Mouse (Mus musculus) brain, embryonic 14.5 days (tissue): ENCODE measurements around the gene Atp8b4. TPM values are rescaled to one million over a fixed set of nuclear protein-coding genes. Genes with fewer than 3 reads are reported as not detected.

ENCODE experiments used
- DNase-seq: peaks from one replicate; pipeline ENCODE4 v3.0.0-alpha.2; 2011; ENCODE audit warnings: low read depth
- CTCF ChIP-seq: fragments of 200-500 bp; IDR thresholded peaks from 2 replicates; pipeline ENCODE4 v1.5.1; 2012; ENCODE audit warnings: inconsistent platforms, mild to moderate bottlenecking, moderate library complexity, borderline replicate concordance; ENCODE audit not compliant: insufficient read depth, insufficient read length; ENCODE audit errors: extremely low read depth
- POLR2A ChIP-seq: fragments of 200-500 bp; IDR thresholded peaks from 2 replicates; pipeline ENCODE4 v1.6.1; 2012; ENCODE audit warnings: mild to moderate bottlenecking, inconsistent platforms, borderline replicate concordance; ENCODE audit not compliant: poor library complexity, insufficient read depth, insufficient read length, severe bottlenecking; ENCODE audit errors: extremely low read depth
- polyA plus RNA-seq: library from polyadenylated mRNA; depleted of rRNA; stranded (reverse); fragments of >200 nt; gene quantifications from 2 replicates; pipeline ENCODE4 v1.2.3, GENCODE M21; 2012; rRNA removed

Atp8b4 gene
- polyA plus RNA-seq, 1 experiment = 0.08 TPM

- TF ChIP-seq POLR2A (no peak), CTCF (no peak)
- DNase-seq = no peak
These were observed 198.1 kb downstream of the Atp8b4 start for GRCm38 (mm10) chr2:126302381-126302780.

DNA sequence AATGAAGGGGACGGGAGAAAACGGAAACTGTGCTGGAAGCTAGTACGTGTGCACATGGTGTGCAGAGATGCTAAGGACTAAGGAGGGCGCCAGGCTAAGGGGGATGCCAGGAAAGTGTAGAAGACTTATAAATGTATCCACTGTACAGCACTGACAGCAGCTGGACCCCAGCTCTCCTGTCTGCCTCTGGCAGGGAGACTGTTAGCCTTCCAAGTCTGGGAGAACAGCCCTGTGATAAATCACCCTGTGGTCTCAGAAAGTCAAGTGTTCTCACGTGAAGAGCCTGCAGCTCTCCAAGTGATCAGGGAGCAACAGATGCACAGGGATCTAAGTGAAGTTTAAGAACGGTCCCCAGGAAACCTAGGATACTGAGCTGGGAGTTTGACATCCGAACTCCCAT is 209.8 kb downstream of the Atp8b4 start:
- no peak for DNase-seq
- no peak for TF ChIP-seq POLR2A
- no peak for TF ChIP-seq CTCF

- no peak for TF ChIP-seq CTCF
- no peak for DNase-seq
These were observed 212.5 kb downstream of the Atp8b4 start for GRCm38 (mm10) chr2:126287942-126288341.

DNA sequence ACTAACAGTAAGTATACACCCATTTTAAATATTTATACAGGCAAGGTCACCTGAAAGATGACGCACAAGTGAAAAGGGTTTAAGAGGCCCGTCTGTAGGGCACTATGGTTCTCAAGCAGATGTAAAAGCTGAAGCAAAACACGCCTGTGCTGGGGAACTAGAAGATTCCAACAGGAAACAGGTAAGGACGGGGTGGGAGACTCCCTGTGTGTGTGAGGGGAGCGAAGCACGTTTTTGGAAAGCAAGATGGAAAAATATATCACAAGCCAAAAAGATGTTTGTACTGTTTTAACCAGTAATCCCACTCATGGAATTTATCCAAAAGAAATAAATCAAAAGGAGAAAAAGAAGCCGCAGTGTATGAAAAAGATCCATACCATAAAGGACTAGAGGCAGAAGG is 214.1 kb downstream of the Atp8b4 start:
- TF ChIP-seq CTCF (no peak), POLR2A (no peak)
- no peak for DNase-seq

- DNase-seq = no peak
- TF ChIP-seq CTCF (no peak), POLR2A (no peak)
These were observed 216.4 kb downstream of the Atp8b4 start for GRCm38 (mm10) chr2:126284071-126284470.

DNA sequence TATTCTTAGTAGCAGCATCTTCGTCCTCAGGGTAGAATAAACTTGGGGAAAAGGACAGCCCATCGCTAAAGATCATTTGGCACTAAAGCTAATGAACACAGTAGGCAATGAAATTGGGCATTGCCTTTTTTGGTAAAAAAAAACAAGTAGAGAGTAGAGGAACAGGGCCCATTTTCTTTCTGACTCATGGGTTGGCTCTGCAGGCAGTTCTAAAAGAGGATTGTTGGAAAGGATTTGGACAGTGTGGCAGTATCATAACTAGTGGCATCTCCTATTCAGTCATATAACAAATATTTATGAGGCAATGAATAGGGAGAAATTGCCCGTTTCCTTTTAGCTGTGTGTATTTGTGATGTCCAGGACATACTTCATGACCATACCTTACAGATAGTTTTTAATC is 217.4 kb downstream of the Atp8b4 start:
- DNase-seq = no peak
- no peak for TF ChIP-seq POLR2A
- TF ChIP-seq CTCF = no peak

GRCm38 (mm10) chr2:126275511-126275910 is 225.0 kb downstream of the Atp8b4 start:
- TF ChIP-seq POLR2A (no peak), CTCF (no peak)

GRCm38 (mm10) chr2:126274826-126275405 is 225.6 kb downstream of the Atp8b4 start:
- no peak for TF ChIP-seq POLR2A
- DNase-seq = no peak

More at GRCm38 (mm10) chr2:126275511-126275910, 225.0 kb downstream of the Atp8b4 start:
- no peak for DNase-seq

DNA sequence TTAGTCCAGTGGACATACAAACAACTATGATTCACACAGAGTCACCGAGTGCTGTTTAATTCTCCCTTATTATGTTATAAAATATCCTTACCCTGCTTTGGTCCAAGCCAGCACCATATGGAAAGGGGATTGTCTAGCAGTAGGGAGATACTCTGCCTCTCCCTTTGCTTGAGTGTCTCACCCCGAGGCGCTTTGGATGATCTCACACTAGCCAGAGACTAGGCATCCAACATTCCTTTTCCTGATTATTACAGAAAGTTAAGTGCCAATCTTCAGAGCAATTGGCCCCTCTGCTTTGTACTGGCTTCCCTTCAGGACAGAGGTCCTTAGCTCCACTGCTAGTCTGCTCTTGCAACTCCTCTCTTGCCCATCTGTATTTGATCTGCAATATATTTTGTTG is 226.2 kb downstream of the Atp8b4 start:
- no peak for DNase-seq
- TF ChIP-seq CTCF (no peak), POLR2A (no peak)

Other genes with a start within 250 kb of the Atp8b4 start
- 9.4 and 10.2 TPM in 2 replicates for gene Slc27a2, start 51.7 kb upstream of the Atp8b4 start, polyA plus RNA-seq
- gene Hdc, start 118.6 kb upstream of the Atp8b4 start, polyA plus RNA-seq = 2.0 and 2.2 TPM in 2 replicates
- gene Gabpb1, start 175.7 kb upstream of the Atp8b4 start, polyA plus RNA-seq = 37.6 and 41.9 TPM in 2 replicates
- gene Usp8, start 206.7 kb upstream of the Atp8b4 start, polyA plus RNA-seq = 28.0 and 28.8 TPM in 2 replicates